Mouse (Mus musculus): ENCODE results near the gene Pcdh9. TPM values are rescaled to one million over a fixed set of nuclear protein-coding genes. Genes with fewer than 3 reads are reported as not detected.

The Pcdh9 gene
- polyA plus RNA-seq, 1 experiment from 2014 or later = 56.2 TPM

GRCm38 (mm10) chr14:93880071-93880470 is 10.4 kb downstream of the Pcdh9 start:
- Histone ChIP-seq H3K9me3 (no peaks in the 10 kb centered on the region), H3K4me1 (peaks cover 11% of the 10 kb centered on the region), H3K36me3 (no peaks in the 10 kb centered on the region), H3K4me2 (replicated peaks) (no peak overlapping the region), H3K9ac (no peak overlapping the region), H3K27me3 (no peaks in the 10 kb centered on the region), H3K27ac (no peak overlapping the region), H3K4me3 (no peak overlapping the region)
- ATAC-seq (ENCODE audit: low FRiP score, low read depth) = no peak
- 91% methylated on average over 1 of the region's 1 CpGs for WGBS

GRCm38 (mm10) chr14:93875968-93876367 is 14.5 kb downstream of the Pcdh9 start:
- Histone ChIP-seq H3K4me3 (no peak overlapping the region), H3K4me1 (no peaks in the 10 kb centered on the region), H3K9me3 (no peaks in the 10 kb centered on the region), H3K4me2 (replicated peaks) (no peak overlapping the region), H3K36me3 (no peaks in the 10 kb centered on the region), H3K27ac (no peak overlapping the region), H3K27me3 (no peaks in the 10 kb centered on the region), H3K9ac (no peak overlapping the region)
- 78% methylated on average over 1 of the region's 1 CpGs for WGBS
- ATAC-seq (ENCODE audit: low FRiP score, low read depth) = no peak

GRCm38 (mm10) chr14:93868211-93868610 is 22.3 kb downstream of the Pcdh9 start:
- Histone ChIP-seq H3K9me3 (no peaks in the 10 kb centered on the region), H3K9ac (no peak overlapping the region), H3K4me2 (replicated peaks) (no peak overlapping the region), H3K4me3 (no peak overlapping the region), H3K4me1 (no peaks in the 10 kb centered on the region), H3K27ac (no peak overlapping the region), H3K27me3 (no peaks in the 10 kb centered on the region), H3K36me3 (no peaks in the 10 kb centered on the region)
- ATAC-seq (ENCODE audit: low FRiP score, low read depth) = no peak

GRCm38 (mm10) chr14:93858069-93858468 is 32.4 kb downstream of the Pcdh9 start:
- no peaks in the 10 kb centered on the region for H3K9me3 ChIP-seq
- H3K27me3 ChIP-seq = no peaks in the 10 kb centered on the region
- no peaks in the 10 kb centered on the region for H3K36me3 ChIP-seq
- no peak overlapping the region for H3K9ac ChIP-seq
- H3K4me2 ChIP-seq (replicated peaks) = no peak overlapping the region
- 84% methylated on average over 3 of the region's 3 CpGs for WGBS
- H3K4me1 ChIP-seq = no peaks in the 10 kb centered on the region
- no peak overlapping the region for H3K27ac ChIP-seq
- ATAC-seq (ENCODE audit: low FRiP score, low read depth) = no peak
- no peak overlapping the region for H3K4me3 ChIP-seq

GRCm38 (mm10) chr14:93846091-93846677 is 44.3 kb downstream of the Pcdh9 start:
- no peak overlapping the region for H3K4me2 ChIP-seq (replicated peaks)
- WGBS = 38% methylated on average over 1 of the region's 1 CpGs
- no peak overlapping the region for H3K9ac ChIP-seq
- H3K27me3 ChIP-seq = no peaks in the 10 kb centered on the region
- no peak overlapping the region for H3K27ac ChIP-seq
- H3K4me1 ChIP-seq = no peaks in the 10 kb centered on the region
- no peak overlapping the region for H3K4me3 ChIP-seq
- ATAC-seq (ENCODE audit: low FRiP score, low read depth) = no peak
- H3K36me3 ChIP-seq = no peaks in the 10 kb centered on the region
- no peaks in the 10 kb centered on the region for H3K9me3 ChIP-seq

GRCm38 (mm10) chr14:93842686-93843288 is 47.7 kb downstream of the Pcdh9 start:
- Histone ChIP-seq H3K4me1 (no peaks in the 10 kb centered on the region), H3K9ac (no peak overlapping the region), H3K4me2 (replicated peaks) (no peak overlapping the region), H3K27me3 (no peaks in the 10 kb centered on the region), H3K9me3 (no peaks in the 10 kb centered on the region), H3K4me3 (no peak overlapping the region), H3K36me3 (no peaks in the 10 kb centered on the region), H3K27ac (no peak overlapping the region)
- WGBS = 72% methylated on average over 3 of the region's 3 CpGs
- ATAC-seq (ENCODE audit: low FRiP score, low read depth) = no peak

GRCm38 (mm10) chr14:93832511-93832910 is 58.0 kb downstream of the Pcdh9 start:
- H3K9me3 ChIP-seq = no peaks in the 10 kb centered on the region
- no peaks in the 10 kb centered on the region for H3K4me1 ChIP-seq
- H3K27ac ChIP-seq = no peak overlapping the region
- no peak overlapping the region for H3K9ac ChIP-seq
- no peaks in the 10 kb centered on the region for H3K27me3 ChIP-seq
- no peak overlapping the region for H3K4me3 ChIP-seq
- ATAC-seq (ENCODE audit: low FRiP score, low read depth) = no peak
- no peak overlapping the region for H3K4me2 ChIP-seq (replicated peaks)
- WGBS = 86% methylated on average over 6 of the region's 6 CpGs
- H3K36me3 ChIP-seq = no peaks in the 10 kb centered on the region

- H3K27me3 ChIP-seq = no peaks in the 10 kb centered on the region
- ATAC-seq (ENCODE audit: low FRiP score, low read depth) = no peak
- H3K4me1 ChIP-seq = no peaks in the 10 kb centered on the region
- H3K9me3 ChIP-seq = no peaks in the 10 kb centered on the region
- H3K9ac ChIP-seq = no peak overlapping the region
- 62% methylated on average over 6 of the region's 6 CpGs for WGBS
- H3K4me3 ChIP-seq = no peak overlapping the region
- H3K4me2 ChIP-seq (replicated peaks) = no peak overlapping the region
- H3K36me3 ChIP-seq = no peaks in the 10 kb centered on the region
- no peak overlapping the region for H3K27ac ChIP-seq
Observed at GRCm38 (mm10) chr14:93827159-93827558, 63.3 kb downstream of the Pcdh9 start.

- WGBS = 65% methylated on average over 6 of the region's 6 CpGs
Observed at GRCm38 (mm10) chr14:93826042-93826462, 64.4 kb downstream of the Pcdh9 start.

GRCm38 (mm10) chr14:93818845-93819244 is 71.6 kb downstream of the Pcdh9 start:
- Histone ChIP-seq H3K4me1 (no peaks in the 10 kb centered on the region), H3K36me3 (no peaks in the 10 kb centered on the region), H3K9me3 (no peaks in the 10 kb centered on the region), H3K4me2 (replicated peaks) (no peak overlapping the region), H3K9ac (no peak overlapping the region), H3K27me3 (no peaks in the 10 kb centered on the region), H3K27ac (no peak overlapping the region), H3K4me3 (no peak overlapping the region)
- ATAC-seq (ENCODE audit: low FRiP score, low read depth) = no peak
- 76% methylated on average over 4 of the region's 4 CpGs for WGBS

More at GRCm38 (mm10) chr14:93826042-93826462, 64.4 kb downstream of the Pcdh9 start:
- Histone ChIP-seq H3K9ac (no peak overlapping the region), H3K4me1 (no peaks in the 10 kb centered on the region), H3K36me3 (no peaks in the 10 kb centered on the region), H3K27ac (no peak overlapping the region), H3K9me3 (no peaks in the 10 kb centered on the region), H3K4me3 (no peak overlapping the region), H3K27me3 (no peaks in the 10 kb centered on the region), H3K4me2 (replicated peaks) (no peak overlapping the region)
- ATAC-seq (ENCODE audit: low FRiP score, low read depth) = no peak

GRCm38 (mm10) chr14:93817591-93817990 is 72.9 kb downstream of the Pcdh9 start:
- no peaks in the 10 kb centered on the region for H3K36me3 ChIP-seq
- H3K4me3 ChIP-seq = no peak overlapping the region
- no peaks in the 10 kb centered on the region for H3K27me3 ChIP-seq
- WGBS = 18% methylated on average over 4 of the region's 4 CpGs
- no peaks in the 10 kb centered on the region for H3K9me3 ChIP-seq
- H3K4me2 ChIP-seq (replicated peaks) = no peak overlapping the region
- no peaks in the 10 kb centered on the region for H3K4me1 ChIP-seq
- no peak for ATAC-seq (ENCODE audit: low FRiP score, low read depth)
- H3K9ac ChIP-seq = no peak overlapping the region
- no peak overlapping the region; the same call in 1 of the 2 replicates for H3K27ac ChIP-seq

GRCm38 (mm10) chr14:93794530-93794929 is 95.9 kb downstream of the Pcdh9 start:
- H3K4me2 ChIP-seq (replicated peaks) = no peak overlapping the region
- no peak overlapping the region for H3K9ac ChIP-seq
- no peak for ATAC-seq (ENCODE audit: low FRiP score, low read depth)
- H3K4me3 ChIP-seq = no peak overlapping the region
- H3K9me3 ChIP-seq = no peaks in the 10 kb centered on the region
- H3K27me3 ChIP-seq = no peaks in the 10 kb centered on the region
- no peaks in the 10 kb centered on the region for H3K4me1 ChIP-seq
- no peaks in the 10 kb centered on the region for H3K36me3 ChIP-seq
- WGBS = 92% methylated on average over 3 of the region's 3 CpGs
- H3K27ac ChIP-seq = no peak overlapping the region

GRCm38 (mm10) chr14:93786234-93786633 is 104.2 kb downstream of the Pcdh9 start:
- no peak overlapping the region for H3K4me3 ChIP-seq
- WGBS = 26% methylated on average over 4 of the region's 4 CpGs
- H3K27me3 ChIP-seq = no peaks in the 10 kb centered on the region
- no peak overlapping the region for H3K4me2 ChIP-seq (replicated peaks)
- H3K36me3 ChIP-seq = no peaks in the 10 kb centered on the region
- no peak for ATAC-seq (ENCODE audit: low FRiP score, low read depth)
- H3K9ac ChIP-seq = no peak overlapping the region
- H3K4me1 ChIP-seq = no peaks in the 10 kb centered on the region
- H3K9me3 ChIP-seq = no peaks in the 10 kb centered on the region
- H3K27ac ChIP-seq = no peak overlapping the region

Data from limb, embryonic 13.5 days (tissue).